Mouse (Mus musculus) cerebellum, adult 11 months (tissue): ENCODE data around the gene Tet3.

Experiments
- DNase-seq: peaks from one replicate; pipeline ENCODE4 v3.0.0; 2022

The Tet3 gene

GRCm38 (mm10) chr6:83459034-83459644 is at the start of gene Tet3:
TSS of gene Tet3 (minus strand) at chr6:83459084.
- no peak for DNase-seq

GRCm38 (mm10) chr6:83507168-83507546 is 48.3 kb upstream of the Tet3 start:
- DNase-seq, result no peak

GRCm38 (mm10) chr6:83506258-83507167 is 47.6 kb upstream of the Tet3 start, which contains the start of gene Dguok:
TSS of gene Dguok (minus strand) at chr6:83506969.
- peak; percentile 97 for DNase-seq

GRCm38 (mm10) chr6:83505554-83505953 is 46.7 kb upstream of the Tet3 start:
- DNase-seq, result no peak

- DNase-seq, result no peak
These were observed 44.5 kb upstream of the Tet3 start for GRCm38 (mm10) chr6:83503361-83503760.

GRCm38 (mm10) chr6:83502656-83503055 is 43.8 kb upstream of the Tet3 start:
- DNase-seq, result no peak

- DNase-seq, result no peak
These were observed 42.8 kb upstream of the Tet3 start for GRCm38 (mm10) chr6:83501524-83502310.

- no peak for DNase-seq
These were observed 41.6 kb upstream of the Tet3 start for GRCm38 (mm10) chr6:83500462-83500861.

- no peak for DNase-seq
These were observed 40.2 kb upstream of the Tet3 start for GRCm38 (mm10) chr6:83499078-83499477.

GRCm38 (mm10) chr6:83496753-83497710 is 38.1 kb upstream of the Tet3 start:
- no peak for DNase-seq

- no peak for DNase-seq
These were observed 37.3 kb upstream of the Tet3 start for GRCm38 (mm10) chr6:83496009-83496752.

- no peak for DNase-seq
These were observed 31.7 kb upstream of the Tet3 start for GRCm38 (mm10) chr6:83490622-83491021.

GRCm38 (mm10) chr6:83488200-83488599 is 29.3 kb upstream of the Tet3 start:
- DNase-seq, result no peak

- DNase-seq, result no peak
These were observed 28.4 kb upstream of the Tet3 start for GRCm38 (mm10) chr6:83487298-83487697.

GRCm38 (mm10) chr6:83485854-83486253 is 27.0 kb upstream of the Tet3 start:
- DNase-seq, result no peak

GRCm38 (mm10) chr6:83483776-83484175 is 24.9 kb upstream of the Tet3 start:
- DNase-seq, result no peak

- no peak for DNase-seq
These were observed 23.7 kb upstream of the Tet3 start for GRCm38 (mm10) chr6:83482418-83483085.

- DNase-seq, result no peak
These were observed 21.3 kb upstream of the Tet3 start for GRCm38 (mm10) chr6:83480019-83480655.

- no peak for DNase-seq
These were observed 20.3 kb upstream of the Tet3 start for GRCm38 (mm10) chr6:83479193-83479592.

- DNase-seq, result no peak
These were observed 19.7 kb upstream of the Tet3 start for GRCm38 (mm10) chr6:83478628-83479027.
